Mouse (Mus musculus): Measurements from ENCODE around the gene Cytl1. TPM values are rescaled to one million over a fixed set of nuclear protein-coding genes. Genes with fewer than 3 reads are reported as not detected.
A peak's percentile ranks its signal among the peaks of the same experiment; 100 is the strongest.

The Cytl1 gene
- 2.1 and 3.6 TPM in 2 replicates for total RNA-seq (2021)
- long read RNA-seq, experiment 1, result 0 reads
- long read RNA-seq, experiment 2, result 0 reads

DNA sequence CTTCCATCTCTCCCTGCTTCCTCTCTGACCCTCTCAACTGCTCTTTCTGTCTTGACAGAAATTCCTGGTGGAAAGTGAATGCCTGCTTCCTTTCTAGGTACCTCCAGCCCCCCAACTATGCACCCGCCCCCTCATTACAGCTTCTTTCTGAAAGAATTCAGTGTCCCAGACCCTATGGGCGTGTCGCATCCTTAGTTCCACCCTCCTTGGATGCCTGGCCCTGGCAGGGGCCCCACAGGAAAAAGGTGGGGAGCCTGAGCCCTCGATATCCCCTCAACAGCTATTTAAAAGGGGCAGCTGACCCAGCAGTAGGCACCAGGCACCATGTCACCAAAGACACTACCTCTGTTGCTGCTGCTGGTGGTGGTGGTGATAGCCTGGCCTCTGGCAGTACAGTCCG, at the start of gene Cytl1:
Gene Cytl1, plus strand, starts transcription at position 296 of the 400 bp plus-strand sequence.
- no peak for DNase-seq

DNA sequence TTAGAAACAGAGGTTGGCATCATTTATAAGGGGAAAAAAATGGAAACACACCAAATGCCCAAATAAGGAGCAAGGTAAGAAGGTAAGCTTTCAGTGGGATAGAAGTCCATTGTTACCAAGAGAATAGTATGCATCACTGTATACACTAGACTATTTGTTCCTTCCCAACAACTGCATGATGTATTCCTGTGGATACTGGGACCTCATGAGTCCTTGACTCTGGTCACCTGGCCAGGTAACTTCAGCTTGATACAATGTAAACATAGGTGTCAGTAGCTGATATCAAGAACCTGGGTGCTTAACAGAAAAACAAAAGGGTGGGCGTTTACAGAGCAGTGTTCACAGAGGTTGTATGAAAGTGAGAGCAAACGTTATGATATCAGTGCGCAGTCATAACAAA, 42.6 kb upstream of the Cytl1 start:
- no peak for DNase-seq

DNA sequence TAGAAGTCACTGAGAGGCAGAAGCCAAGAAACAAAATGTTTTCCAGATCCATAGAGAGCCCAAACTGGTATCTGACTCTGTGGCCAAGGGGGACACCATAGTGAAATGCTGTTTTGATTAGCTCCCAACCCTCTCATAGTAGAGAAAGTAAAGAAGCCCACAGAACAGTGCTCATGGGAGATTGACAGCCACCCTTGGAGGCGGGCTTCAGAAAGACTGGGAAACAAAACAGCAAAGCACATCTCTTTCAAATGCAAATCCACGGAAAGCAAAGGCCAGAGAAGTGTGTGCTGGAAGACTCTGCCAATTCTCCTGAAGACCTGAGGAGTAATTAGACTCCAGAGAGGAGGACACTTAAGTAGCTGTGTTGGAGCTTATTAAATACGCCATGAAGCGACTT, 39.5 kb upstream of the Cytl1 start:
- DNase-seq, result no peak

DNA sequence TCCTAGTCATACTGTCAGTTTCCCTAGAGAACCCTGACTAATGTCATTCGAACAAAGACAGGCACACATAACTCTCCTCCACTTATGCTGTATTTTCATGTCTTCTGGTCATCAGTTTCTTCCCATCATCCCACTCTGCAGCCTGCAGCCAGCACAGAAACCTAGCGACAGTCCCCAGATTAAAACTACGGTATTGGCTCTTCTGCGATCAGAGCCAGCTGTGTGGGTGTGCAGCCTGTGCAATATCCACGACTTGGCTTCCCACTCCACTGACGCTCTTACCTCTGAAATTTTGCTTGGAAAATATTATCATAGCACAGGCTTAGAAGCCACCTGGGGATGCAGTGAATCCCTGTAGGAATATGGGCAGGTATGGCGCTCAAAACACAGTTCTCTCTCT, 38.0 kb upstream of the Cytl1 start:
- no peak for DNase-seq

DNA sequence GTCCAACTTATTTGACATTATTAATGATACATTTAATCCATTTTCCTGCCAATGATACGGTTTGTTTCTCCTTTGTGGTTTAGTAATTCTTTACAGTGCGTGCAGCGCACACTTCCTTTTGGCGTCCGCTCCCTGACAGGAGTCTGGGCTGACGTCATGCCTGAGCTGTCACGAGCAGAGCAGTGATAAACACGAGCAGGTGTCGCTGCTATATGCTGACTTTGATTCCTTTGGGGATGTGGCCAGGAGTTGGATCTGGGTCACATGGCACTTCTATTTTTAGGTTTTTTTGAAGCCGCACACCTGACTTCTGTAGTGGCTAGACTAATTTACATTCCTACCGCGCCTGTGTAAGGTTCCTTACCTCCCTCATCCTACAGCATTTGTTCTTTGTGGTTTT, 35.6 kb upstream of the Cytl1 start:
- no peak for DNase-seq

DNA sequence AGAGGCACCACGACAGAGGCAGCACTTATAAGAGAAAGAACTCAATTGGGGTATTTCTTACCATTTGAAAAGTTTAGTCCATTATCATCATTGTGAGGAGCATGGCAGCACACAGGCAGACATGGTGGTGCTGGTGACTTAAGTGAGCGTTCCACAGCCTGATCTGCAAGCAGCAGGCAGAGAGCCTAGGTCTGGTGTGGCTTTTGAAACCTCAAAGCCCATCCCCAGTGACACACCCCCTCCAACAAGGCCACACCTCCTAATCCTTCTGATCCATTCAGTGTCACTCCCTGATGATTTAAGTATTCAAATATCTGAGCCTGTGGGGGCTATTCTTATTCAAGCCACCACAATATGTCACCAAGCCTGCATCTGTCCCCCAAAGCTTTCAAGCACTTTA, 30.4 kb upstream of the Cytl1 start:
- DNase-seq, result no peak

DNA sequence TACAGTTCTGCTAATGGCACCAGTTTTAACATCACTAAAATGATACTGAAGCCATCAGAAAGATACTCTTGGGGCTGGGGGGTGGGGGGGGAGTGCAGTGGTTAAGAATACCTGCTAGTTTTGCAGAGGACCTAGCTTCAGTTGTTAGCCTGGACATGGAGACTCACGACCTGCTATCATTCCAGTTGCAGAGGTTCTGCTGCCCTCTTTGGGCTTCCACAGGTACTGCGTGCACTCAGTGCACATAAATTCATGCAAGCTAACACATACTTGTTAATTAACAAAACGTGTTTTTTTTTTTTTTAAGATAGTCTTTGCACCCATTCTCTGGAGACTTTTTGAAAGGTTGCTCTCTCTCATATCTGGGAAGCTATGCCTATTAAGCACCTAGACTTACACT, 27.2 kb upstream of the Cytl1 start:
- DNase-seq, result no peak

DNA sequence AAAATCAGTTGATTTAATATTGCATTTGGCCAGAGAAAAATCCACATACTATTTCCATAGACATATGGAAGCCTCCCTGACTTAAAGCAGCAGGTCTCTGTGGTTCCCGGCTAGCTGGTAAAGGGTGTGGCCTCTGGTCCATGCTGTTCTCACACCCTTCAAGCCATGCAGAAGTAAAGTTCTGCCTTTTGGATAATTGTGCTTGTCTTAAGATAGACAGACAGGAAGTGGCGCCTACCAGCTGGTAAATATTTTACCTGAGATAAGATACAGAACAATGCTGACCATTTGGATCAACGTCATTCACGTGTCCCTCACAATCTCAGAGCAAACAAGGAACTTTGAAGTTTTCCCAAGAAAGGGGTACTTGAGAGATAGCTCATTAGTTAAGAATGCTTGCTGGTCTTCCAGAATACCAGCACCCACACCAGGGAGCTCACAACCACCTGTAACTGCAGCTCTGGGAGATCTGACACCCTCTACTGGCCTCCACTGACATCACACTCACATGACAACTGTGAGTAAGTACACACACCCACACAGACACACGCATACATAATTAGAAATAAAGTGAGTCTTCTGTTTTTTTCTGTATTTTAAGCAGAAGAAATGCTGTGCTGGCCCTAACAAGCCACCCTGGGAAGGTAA, 25.9 kb upstream of the Cytl1 start:
- DNase-seq, result no peak

DNA sequence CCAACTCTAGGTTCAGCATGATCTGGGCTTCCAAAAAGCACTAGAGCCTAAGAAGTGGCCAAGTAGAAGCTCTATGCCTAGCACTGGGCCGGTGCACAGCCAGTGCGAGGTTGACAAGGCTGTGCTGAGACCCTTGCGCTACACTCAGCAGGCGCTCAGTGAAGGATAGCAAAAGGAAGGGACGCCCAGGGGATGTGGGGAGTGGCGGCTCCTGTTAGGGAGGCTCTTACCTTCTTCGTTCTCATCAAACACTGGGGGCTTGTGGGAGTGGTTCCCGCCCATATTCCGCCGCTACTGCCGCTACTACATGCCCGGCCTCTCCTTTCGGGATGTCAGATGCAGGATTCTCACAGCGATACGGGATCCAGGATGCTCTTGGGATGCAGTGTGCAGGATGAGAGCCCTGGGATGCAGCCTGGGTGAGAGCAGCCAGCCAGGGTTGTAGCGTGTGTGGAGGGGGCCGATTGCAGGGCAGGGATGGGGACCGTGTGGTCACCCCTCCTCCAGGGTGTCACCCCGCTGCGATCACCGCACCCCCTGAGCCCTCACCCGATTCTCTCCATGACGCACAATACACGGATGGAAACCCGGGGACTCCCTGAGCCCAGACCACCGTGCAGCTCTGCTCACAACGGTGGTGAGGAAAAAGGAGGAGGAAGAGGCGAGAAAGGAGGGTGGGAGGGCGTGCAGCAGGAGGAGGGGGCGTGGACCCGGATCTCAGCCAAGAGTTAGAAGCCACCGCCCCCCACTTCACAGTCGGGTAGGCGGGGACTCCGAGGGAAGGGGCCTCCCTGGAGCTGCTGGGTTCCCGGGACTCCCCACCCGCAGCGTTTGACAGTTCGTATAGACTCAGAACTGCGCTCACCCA, 18.6 kb upstream of the Cytl1 start, which contains the start of gene Stk32b:
Gene Stk32b, minus strand, starts transcription at position 667 of the 868 bp plus-strand sequence.
- peak; percentile 7 for DNase-seq

DNA sequence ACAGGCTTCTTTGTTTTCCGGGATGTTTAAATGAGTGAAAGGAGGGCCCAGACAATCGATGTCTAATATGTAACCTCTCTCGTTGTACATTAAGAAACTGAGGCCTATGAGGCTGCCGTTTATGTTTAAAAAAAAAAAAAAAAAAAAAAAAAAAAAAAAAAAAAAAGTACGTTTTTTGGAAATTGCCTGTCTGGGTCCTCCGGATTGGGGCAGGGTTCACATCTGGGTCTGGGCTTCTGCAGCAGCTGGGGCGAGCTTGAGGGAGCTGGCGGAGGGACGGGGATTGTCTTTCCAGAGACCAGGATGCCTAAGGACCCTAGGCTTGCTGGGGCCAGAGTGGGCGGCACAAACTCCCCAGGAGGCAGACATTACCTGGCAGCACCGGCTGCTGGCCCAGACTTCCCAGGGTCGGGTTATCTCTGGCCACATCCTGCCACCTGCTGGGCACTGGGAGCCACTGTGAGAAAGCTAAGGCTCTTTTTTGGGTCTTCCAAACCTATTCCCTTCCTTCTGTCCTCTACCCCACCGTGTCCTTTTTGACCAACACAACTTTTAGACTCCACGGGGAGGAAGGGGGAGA, 17.8 kb upstream of the Cytl1 start:
- peak; percentile 59 for DNase-seq

DNA sequence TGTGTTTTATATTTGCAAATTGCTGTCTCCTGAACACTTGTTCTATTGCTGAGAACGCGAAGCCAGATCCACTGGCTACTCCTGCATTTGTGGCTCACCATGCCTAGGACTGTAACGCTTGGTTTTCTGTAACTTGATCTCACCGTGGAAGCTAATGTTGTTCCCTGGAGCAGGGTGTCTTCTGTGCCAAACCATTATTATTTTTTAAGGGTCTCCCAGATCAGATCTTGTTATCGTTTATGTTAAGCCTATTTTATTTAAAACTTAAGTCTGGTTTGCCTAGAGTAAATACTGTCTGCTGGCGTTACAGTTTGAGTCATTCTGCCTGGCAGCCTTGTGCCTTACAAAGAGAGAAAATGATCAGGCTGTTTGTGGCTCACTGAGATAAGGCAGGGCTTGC, 14.6 kb upstream of the Cytl1 start:
- DNase-seq, result no peak

DNA sequence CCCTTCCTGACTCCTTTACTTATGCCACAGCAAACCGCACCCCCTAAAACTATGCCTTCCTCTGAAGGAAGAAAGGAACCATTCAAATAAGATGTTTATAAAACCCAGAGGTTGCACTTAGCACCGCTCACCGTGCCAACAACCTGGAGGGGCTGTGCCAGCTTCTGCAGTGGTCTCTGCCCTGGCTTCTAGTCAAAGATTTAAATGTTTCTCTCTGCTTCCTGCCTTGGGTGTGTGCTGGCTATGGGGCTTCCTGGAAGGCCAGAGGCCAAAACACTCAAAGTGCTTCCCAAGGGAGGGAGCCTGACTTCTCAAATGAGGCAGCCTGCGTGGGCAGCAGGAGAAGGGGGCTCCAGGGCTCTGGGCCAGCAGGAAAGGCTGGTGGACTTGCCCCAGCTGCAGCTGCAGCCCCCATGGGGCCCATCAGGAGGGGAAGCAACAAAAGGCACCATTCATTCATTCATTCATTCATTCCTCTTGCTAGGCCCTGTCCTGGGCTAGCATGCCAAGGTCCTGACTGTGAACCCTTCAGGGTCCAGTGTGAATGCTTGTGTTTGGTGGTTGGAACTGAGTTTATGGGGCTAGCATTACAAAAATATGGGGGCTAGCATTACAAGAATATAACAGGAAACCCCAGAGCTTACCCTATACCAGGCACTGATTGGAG, 10.0 kb upstream of the Cytl1 start:
- no peak for DNase-seq

DNA sequence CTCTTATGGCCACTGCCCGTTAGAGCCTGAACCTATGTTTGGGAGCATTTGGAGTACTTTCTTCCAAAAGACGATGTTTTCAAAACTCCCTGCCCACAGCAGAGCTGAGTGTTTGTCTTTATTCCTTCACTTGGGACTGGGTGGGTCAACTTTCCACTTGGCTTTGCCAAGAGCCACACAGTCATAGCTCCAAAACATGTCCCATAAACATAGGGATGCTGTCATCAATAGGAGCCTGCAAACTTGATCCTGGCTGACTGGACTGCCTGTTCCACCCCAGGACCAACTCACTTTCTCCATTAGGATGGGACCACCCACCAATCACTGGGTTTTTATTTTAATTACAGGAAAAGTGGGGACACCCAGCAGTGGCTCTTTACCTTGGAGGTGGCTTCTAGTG, 4.5 kb upstream of the Cytl1 start:
- DNase-seq, result no peak

DNA sequence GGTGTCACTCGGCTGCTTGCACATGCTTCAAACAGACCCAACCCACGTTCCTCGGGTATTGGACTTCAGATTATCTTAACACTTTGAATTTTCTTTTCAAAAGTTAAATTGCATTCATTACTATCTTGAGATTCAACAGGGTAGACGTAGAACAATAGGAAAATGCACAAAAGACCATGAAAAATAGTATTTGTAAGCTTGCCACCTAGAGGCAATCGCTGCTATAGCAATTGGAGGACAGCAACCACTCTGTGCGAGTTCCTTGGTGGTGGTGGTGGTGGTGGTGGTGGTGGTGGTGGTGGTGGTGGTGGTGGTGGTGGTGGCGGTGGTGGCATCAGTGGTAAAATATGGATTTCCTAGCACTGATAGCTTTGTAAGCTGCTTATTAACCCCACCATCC, 894 bp downstream of the Cytl1 start:
- no peak for DNase-seq

DNA sequence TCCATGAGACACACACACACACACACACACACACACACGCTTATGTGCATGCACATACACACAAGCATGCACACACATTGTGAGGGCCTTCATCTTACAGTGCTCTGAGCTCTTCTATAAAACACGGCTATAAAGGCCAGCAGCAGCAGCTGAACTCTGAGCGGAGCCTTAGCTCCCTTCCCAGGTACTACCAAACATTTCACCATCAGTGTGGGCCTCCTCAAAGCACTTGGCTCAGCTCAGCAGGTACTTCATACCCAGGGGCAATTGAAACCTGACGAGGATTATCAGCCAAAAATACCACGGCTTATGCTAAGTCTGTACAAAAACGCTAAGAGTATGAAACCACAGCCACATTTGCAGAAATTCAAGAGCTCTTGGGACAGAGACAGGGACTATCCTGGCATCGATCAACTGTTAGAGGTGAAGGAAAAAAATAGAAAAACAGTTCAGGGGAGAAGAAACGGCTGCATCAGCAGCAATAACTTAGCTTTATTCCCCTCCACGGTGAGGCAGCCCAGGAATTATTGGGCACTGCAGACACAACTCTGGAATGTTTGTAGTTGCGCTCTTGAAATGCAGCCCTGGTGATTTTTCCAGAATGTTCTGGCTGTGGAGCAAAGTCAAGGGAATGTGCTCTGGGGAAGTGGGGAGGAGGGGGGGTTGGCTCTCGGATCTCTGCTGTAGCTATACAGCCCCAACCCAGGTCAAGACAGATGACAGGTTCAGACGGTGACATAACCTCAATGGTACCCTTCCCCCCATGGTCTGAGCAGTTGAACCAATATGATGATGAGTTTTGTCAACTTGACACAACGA, 8.8 kb downstream of the Cytl1 start:
- DNase-seq, result no peak

DNA sequence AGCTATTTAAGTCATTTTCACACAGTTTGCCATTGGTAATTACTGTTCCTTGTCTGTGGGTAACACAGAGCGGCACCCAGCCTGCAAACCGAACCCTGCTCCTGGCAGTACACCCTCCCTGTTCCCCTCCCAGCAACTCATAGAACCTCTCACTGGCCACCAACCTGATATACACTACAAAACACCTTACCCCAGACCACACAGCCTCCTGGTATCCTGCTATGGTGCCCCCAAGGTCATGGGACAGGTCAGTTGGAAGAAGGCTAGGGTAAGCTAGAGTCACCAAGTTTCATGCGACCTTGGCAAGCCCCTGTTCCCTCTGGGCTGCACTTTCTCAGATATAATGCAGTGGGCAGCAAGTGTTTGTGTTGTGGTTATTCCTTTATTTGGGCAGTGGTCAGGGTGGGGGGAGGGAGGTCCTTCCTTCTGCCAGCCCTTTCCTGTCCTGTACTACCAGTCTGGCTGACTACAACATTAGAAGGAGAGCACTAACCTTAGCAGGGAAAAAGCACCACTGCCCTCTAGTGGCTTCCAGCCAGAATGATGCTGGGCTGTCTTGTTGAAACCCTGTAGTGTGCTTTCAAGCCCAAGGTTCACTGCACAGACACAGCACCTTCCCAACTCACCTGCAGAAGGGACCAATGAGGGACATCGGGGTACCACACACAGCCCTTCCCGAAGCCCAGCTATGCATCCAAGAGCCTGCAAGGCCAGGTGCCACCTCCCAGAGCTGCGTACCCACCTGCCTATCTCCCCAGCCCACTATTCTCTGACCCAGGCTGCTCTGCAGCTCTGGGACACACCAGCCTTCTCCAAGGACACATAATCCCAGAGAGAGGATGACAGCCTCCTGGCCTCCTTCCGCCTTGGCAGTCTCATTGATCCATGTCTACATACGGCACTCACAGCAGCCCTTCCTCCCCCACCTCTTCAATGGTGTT, 17.0 kb downstream of the Cytl1 start:
- DNase-seq, result peak; percentile 86

DNA sequence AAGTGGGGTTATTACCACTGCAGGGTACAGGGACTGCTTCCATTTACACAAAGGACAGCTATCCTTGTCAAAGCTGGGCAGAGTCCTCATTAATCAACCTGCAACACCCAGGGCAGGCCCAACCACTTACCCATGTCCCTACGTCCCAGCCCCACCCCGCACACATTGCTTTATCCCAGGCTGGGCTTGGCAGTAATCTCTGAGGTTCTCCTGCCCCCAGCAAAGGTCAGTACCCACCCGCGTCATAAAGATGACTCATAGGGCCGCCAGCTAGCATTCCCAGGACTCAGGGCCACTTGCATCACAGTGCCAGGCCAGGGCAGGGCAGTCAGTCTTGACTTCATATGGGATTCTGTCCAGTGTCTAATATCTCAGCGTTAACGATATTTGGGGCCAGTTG, 18.0 kb downstream of the Cytl1 start:
- peak; percentile 88 for DNase-seq

DNA sequence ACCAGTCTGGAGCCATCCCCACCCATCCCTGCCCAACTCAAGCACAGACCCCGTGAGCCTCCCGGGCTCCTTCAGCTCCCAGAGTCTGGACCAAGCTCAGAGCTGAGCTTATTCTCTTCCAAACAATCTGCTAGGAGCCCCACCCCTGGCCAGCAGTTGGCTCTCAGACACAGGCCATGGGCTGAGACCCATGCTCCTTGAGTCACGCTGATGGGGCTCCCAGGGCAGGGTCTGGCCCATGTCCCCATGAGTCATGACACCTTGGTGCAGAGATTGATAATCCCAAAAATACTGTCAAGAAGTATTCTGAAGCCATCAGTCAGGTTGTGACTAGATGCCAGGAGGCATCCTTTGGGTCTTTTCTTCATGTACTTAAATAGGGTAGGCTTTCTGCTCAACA, 26.7 kb downstream of the Cytl1 start:
- DNase-seq, result no peak

DNA sequence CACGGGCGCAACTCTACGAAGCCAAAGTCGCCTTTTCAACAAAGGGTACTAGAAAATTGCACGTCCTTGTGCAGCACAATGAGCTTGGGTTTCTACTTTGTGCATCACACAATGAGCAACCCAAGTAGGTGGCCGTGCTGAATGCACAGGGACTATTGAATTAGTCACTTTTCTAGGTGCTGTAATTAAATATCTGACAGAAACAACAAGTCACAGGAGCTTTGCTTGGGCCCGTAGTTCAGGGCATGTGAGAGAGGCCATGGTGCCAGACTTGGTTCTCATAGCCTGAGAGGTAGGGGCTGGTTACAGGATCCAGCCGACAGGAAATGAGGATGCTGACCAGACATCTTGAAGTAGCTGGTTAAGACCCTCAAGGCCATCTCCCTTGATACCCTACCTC, 30.5 kb downstream of the Cytl1 start:
- no peak for DNase-seq

DNA sequence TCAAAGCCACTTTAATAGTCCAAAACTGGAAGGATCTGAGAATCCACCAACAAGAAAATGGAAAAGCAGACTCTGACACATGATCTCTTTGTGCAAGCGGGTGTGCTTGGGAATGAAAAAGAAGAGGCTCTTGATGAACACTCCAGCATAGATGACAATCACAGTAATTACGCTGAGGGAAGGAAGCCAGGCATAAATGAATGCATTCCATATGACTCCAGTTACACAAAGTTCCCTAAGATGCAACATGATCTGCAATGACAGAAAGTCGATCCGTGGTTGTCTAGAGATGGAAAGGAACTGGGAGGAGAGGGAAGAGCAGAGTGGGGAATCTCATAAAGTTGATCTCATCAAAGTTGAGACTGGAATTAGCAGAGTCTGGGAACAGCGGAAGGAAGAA, 31.9 kb downstream of the Cytl1 start:
- DNase-seq, result no peak

DNA sequence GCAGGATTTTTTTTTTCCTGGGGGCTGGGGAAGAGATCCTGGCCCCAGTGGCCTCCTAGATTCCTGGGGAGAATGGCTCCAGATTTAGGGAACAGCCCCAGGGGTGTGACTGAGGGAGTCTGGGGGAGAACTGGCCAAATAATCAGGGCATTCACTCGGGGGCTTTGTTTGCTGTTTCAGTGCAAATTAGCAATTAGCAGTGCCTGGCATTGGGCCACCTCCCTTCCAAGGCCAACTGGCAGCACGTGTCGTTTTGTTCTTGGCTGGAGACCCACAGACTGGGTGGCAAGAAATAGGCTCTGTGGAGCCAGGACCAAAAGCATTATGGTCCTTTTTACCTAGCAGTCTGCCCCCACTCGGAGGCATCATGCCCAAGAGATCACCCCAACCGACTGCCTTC, 33.7 kb downstream of the Cytl1 start:
- peak; percentile 10 for DNase-seq

Data from adrenal gland, postnatal 14 days (tissue).